Mouse (Mus musculus) ES-E14 (cell line): ENCODE data around the gene Ppp4r1.

ENCODE experiments used
- CHD2 ChIP-seq: IDR thresholded peaks from 2 replicates; pipeline ENCODE4 v1.6.1; 2014; ENCODE audit warnings: mild to moderate bottlenecking, low read depth, low read length, inconsistent platforms
- HCFC1 ChIP-seq: IDR thresholded peaks from 2 replicates; pipeline ENCODE4 v1.6.1; 2012; ENCODE audit warnings: low read length, inconsistent platforms, borderline replicate concordance; ENCODE audit not compliant: insufficient read depth
- MAFK ChIP-seq: IDR thresholded peaks from 2 replicates; pipeline ENCODE4 v1.6.1; 2014; ENCODE audit warnings: mild to moderate bottlenecking, low read depth, low read length, inconsistent platforms; ENCODE audit not compliant: insufficient read depth
- ZC3H11A ChIP-seq: IDR thresholded peaks from 2 replicates; pipeline ENCODE4 v1.6.1; 2012; ENCODE audit warnings: low read depth, mild to moderate bottlenecking, inconsistent platforms, low read length, borderline replicate concordance
- ZNF384 ChIP-seq: IDR thresholded peaks from 2 replicates; pipeline ENCODE4 v1.6.1; 2012; ENCODE audit warnings: low read depth, low read length, inconsistent platforms

DNA sequence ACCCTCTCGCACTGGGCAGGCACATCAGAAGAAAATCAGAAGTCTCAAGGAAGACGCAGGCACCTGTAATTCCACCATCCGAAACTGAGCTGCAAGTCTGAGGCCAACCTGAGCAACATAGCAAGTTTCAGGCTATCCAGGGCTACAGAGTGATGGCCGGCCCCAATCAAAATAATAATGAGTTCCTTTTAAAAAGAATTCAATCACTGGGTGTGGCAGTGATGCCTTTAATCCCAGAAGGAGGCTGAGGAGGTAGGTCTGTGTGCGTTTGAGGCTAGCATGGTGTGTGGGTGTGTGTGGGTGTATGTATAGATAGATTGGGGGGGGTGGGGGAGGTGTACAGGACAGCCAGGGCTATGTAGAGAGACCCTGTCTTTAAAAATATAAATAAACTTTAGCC lies 85.6 kb downstream of the Ppp4r1 start:
- TF ChIP-seq ZC3H11A (no peak), MAFK (no peak), CHD2 (no peak), HCFC1 (no peak), ZNF384 (no peak)
